Comparison of ENCODE assay signal across 10 mouse cellular contexts in genomic region chr12:37109474-37110012, GRCm38 (mm10). TPM values are rescaled to one million over a fixed set of nuclear protein-coding genes. Genes with fewer than 3 reads are reported as not detected.
DNase-seq lines count a peak whose midpoint lies in the region; ATAC-seq and TF ChIP-seq lines count a peak whose summit lies in the region.
"Had no signal": no experiment of that assay in that cellular context is flagged by ENCODE, and none has a peak within 500 bp of the region (broad histone marks: within the 10 kb centered on the region; RNA-seq: fewer than 3 reads in every experiment).

No protein-coding gene starts in this region.

- 3% methylated on average over 18 of the region's 18 CpGs for WGBS in heart, adult 2 months
- 4% methylated on average over 18 of the region's 18 CpGs for WGBS in embryonic facial prominence, embryonic 12.5 days
- 5% methylated on average over 18 of the region's 18 CpGs for WGBS in hindbrain, embryonic 15.5 days
- 7% methylated on average over 18 of the region's 18 CpGs for WGBS in midbrain, embryonic 12.5 days

- no peak for TF ChIP-seq EP300 in heart, adult 2 months (IDR thresholded peaks at IDR 0.05; ENCODE audit: insufficient read depth, low read depth, low read length)

- 0 out of 2 replicates have a peak, but pooled peaks have one; percentile 26 for TF ChIP-seq POLR2A in heart, adult 2 months (IDR thresholded peaks at IDR 0.05; ENCODE audit: insufficient read depth, low read depth, low read length)

- peak overlapping the region; percentile 89 for H3K9ac ChIP-seq in heart, adult 2 months (ENCODE audit: low read depth, low read length)
- H3K9ac ChIP-seq in embryonic facial prominence, embryonic 12.5 days, result peak overlapping the region; percentile 57
- H3K9ac ChIP-seq in hindbrain, embryonic 15.5 days, result peak overlapping the region; percentile 40; the same call in 1 of the 2 replicates
- H3K9ac ChIP-seq in midbrain, embryonic 12.5 days (replicated peaks), result no peak overlapping the region; the same call in 1 of the 2 replicates

- TF ChIP-seq CTCF in heart, adult 2 months (IDR thresholded peaks at IDR 0.05), result no peak

- no peaks in the 10 kb centered on the region for H3K36me3 ChIP-seq in heart, adult 2 months (ENCODE audit: control insufficient read depth, insufficient read depth, low read length)
- no peaks in the 10 kb centered on the region for H3K36me3 ChIP-seq in embryonic facial prominence, embryonic 12.5 days
- no peaks in the 10 kb centered on the region for H3K36me3 ChIP-seq in hindbrain, embryonic 15.5 days
- H3K36me3 ChIP-seq in midbrain, embryonic 12.5 days, result no peaks in the 10 kb centered on the region

- H3K79me2 ChIP-seq in heart, adult 2 months (replicated peaks; ENCODE audit: control insufficient read depth, insufficient read depth, low read length), result no peaks in the 10 kb centered on the region

- H3K4me1 ChIP-seq in heart, adult 2 months (ENCODE audit: control insufficient read depth, insufficient read depth, low read length), result no peaks in the 10 kb centered on the region
- H3K4me1 ChIP-seq in embryonic facial prominence, embryonic 12.5 days, result peaks cover 15% of the 10 kb centered on the region
- H3K4me1 ChIP-seq in hindbrain, embryonic 15.5 days (replicated peaks), result peaks cover 17% of the 10 kb centered on the region
- peaks cover 19% of the 10 kb centered on the region for H3K4me1 ChIP-seq in midbrain, embryonic 12.5 days

- peak overlapping the region; percentile 84 for H3K4me2 ChIP-seq in embryonic facial prominence, embryonic 12.5 days (replicated peaks)
- peak overlapping the region; percentile 93 for H3K4me2 ChIP-seq in hindbrain, embryonic 15.5 days
- peak overlapping the region; percentile 84 for H3K4me2 ChIP-seq in midbrain, embryonic 12.5 days (replicated peaks)

- peak overlapping the region; percentile 64 for H3K4me3 ChIP-seq in heart, adult 2 months
- H3K4me3 ChIP-seq in embryonic facial prominence, embryonic 12.5 days, result peak overlapping the region; percentile 56
- peak overlapping the region; percentile 45 for H3K4me3 ChIP-seq in hindbrain, embryonic 15.5 days
- H3K4me3 ChIP-seq in midbrain, embryonic 12.5 days, result peak overlapping the region; percentile 47

- no peak for ATAC-seq in embryonic facial prominence, embryonic 12.5 days (ENCODE audit: insufficient number of reproducible peaks, insufficient read depth, low FRiP score, low TSS enrichment)
- ATAC-seq in hindbrain, embryonic 15.5 days (ENCODE audit: low FRiP score, low read depth), result no peak; the same call in 1 of the 2 replicates
- peak; percentile 24; the same call in 1 of the 2 replicates for ATAC-seq in midbrain, embryonic 12.5 days (ENCODE audit: low FRiP score, low read depth)

- H3K27me3 ChIP-seq in heart, adult 2 months (ENCODE audit: control insufficient read depth, insufficient read depth, low read length), result no peaks in the 10 kb centered on the region
- peaks cover 27% of the 10 kb centered on the region for H3K27me3 ChIP-seq in embryonic facial prominence, embryonic 12.5 days
- H3K27me3 ChIP-seq in hindbrain, embryonic 15.5 days, result peaks cover 47% of the 10 kb centered on the region
- H3K27me3 ChIP-seq in midbrain, embryonic 12.5 days, result peaks cover 36% of the 10 kb centered on the region
- H3K27me3 ChIP-seq: CH12.LX had no signal

- DNase-seq in heart, adult 2 months, result peak in 1 of 2 experiments; percentile 15
- no peak for DNase-seq in heart, postnatal 25 days (ENCODE audit: low spot score)
- DNase-seq in layer of hippocampus, adult 9-10 months (ENCODE audit: low spot score), result no peak
- no peak for DNase-seq in layer of hippocampus, adult 9-11 months
- no peak for DNase-seq in testis, postnatal 14 days (ENCODE audit: low spot score)

- H3K27ac ChIP-seq in heart, adult 2 months, result peak overlapping the region; percentile 90
- H3K27ac ChIP-seq in embryonic facial prominence, embryonic 12.5 days, result peak overlapping the region; percentile 12; the same call in 1 of the 2 replicates
- no peak overlapping the region for H3K27ac ChIP-seq in hindbrain, embryonic 15.5 days (replicated peaks)
- H3K27ac ChIP-seq in midbrain, embryonic 12.5 days (replicated peaks), result no peak overlapping the region

- intact Hi-C loops in heart, adult 2 months (cut with DNase I), result loop anchor here (1.0 to 10.0 kb wide), 6 partner anchors 55 to 1072 kb away; no protein-coding TSS in a partner anchor
- intact Hi-C loops in heart, postnatal 25 days (cut with DNase I), result loop anchor here (2.0 to 10.0 kb wide), 5 partner anchors 135 to 1075 kb away; partner anchors contain the start of gene Agmo

- H3K9me3 ChIP-seq in embryonic facial prominence, embryonic 12.5 days, result no peaks in the 10 kb centered on the region
- no peaks in the 10 kb centered on the region for H3K9me3 ChIP-seq in hindbrain, embryonic 15.5 days
- H3K9me3 ChIP-seq in midbrain, embryonic 12.5 days, result no peaks in the 10 kb centered on the region

RNA-seq across cellular contexts. Expression of gene Meox2, which starts 1.2 kb away (rescaled TPM):
- 10 to 100 TPM in 1 of 2 experiments, 1 to 10 TPM in 1; 7.3 to 13.4 TPM for total RNA-seq in heart, adult 2 months (2021)
- 10.2 and 12.1 TPM in 2 replicates for polyA plus RNA-seq in heart, adult 2 months (2012; rRNA removed)
- 10 to 100 TPM; 12.4 to 15.4 TPM for total RNA-seq in heart, postnatal 25 days (2021)
- polyA plus RNA-seq in embryonic facial prominence, embryonic 12.5 days (2016; fragmentation: Nextera tagmentation; extraction: Ambion mirVana), result 13.1 and 13.8 TPM in 2 replicates
- polyA plus RNA-seq in hindbrain, embryonic 15.5 days (2015; fragmentation: Nextera tagmentation; extraction: Ambion mirVana), result 0.52 and 0.84 TPM in 2 replicates
- polyA plus RNA-seq in midbrain, embryonic 12.5 days (2016; fragmentation: Nextera tagmentation; extraction: Ambion mirVana), result 0.79 and 0.90 TPM in 2 replicates
- total RNA-seq: CH12.LX had no signal
- polyA plus RNA-seq: erythroblast, embryonic 14.5 days had no signal

Comparison
In these comparisons a context has a peak if more than half of its experiments do, and no peak if none do; other contexts are left out.
1. H3K27ac ChIP-seq: peak in heart, adult 2 months (single experiment) and embryonic facial prominence, embryonic 12.5 days (single experiment); none in hindbrain, embryonic 15.5 days (single experiment) and midbrain, embryonic 12.5 days (single experiment).
2. Peak in every context shown above with its lines, with median percentiles within 50 percentile points of each other: H3K4me3 ChIP-seq and H3K4me2 ChIP-seq.